Mouse (Mus musculus): ENCODE measurements at regions not wholly inside any gene's neighbourhood (a gene's known extent, or its start where the extent isn't known, plus 50 kb on each side); places are given as distances from the start of the nearest gene placed in this dataset.

DNA sequence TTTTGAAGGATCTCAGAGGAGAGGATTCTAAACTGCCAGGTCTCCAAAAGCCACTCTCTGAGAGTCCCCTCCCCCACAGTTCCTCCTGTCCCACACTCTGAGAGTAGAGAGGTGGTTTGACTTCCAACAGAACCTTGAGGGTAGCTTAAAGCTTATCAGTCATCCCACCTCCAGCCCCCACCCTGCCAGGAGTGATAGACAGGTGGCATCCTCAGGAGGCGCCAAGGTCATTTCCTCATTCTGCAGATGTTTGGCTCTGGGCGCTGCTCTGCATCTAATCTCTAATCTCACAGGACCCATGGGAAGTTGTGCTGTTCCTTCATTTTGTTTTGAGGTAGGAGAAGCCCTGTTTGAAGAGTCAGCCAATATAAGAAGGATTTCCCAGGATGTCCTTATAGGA, 96.2 kb downstream of the Hes1 start:
- TF ChIP-seq MAFK (IDR thresholded peaks at IDR 0.05; ENCODE audit: insufficient read depth, low read depth, low read length) (no peak), ZC3H11A (IDR thresholded peaks at IDR 0.05; ENCODE audit: borderline replicate concordance, low read depth, low read length) (no peak), HCFC1 (IDR thresholded peaks at IDR 0.05; ENCODE audit: borderline replicate concordance, insufficient read depth, low read length) (no peak), ZNF384 (IDR thresholded peaks at IDR 0.05; ENCODE audit: low read depth, low read length) (no peak), CHD2 (IDR thresholded peaks at IDR 0.05; ENCODE audit: low read depth, low read length) (no peak)
- H3K4me1 ChIP-seq (ENCODE audit: control insufficient read depth in 2 of 2, insufficient read depth in 2 of 2, low read length in 2 of 2, poor library complexity in 1 of 2): peaks cover 0 to 7% of the 10 kb centered on the region in 2 experiments; a peak in 1 of 4 replicates
- no peak overlapping the region for H3K9ac ChIP-seq (ENCODE audit: insufficient read depth, low read depth, low read length, poor library complexity, severe bottlenecking)
- H3K36me3 ChIP-seq (ENCODE audit: control insufficient read depth, insufficient read depth, low read length, poor library complexity, severe bottlenecking): no peaks in the 10 kb centered on the region
- no peak for DNase-seq (ENCODE audit: low read depth, low spot score)
- H3K9me3 ChIP-seq (ENCODE audit: control insufficient read depth, insufficient read depth, low read depth, low read length): no peaks in the 10 kb centered on the region
- H3K4me3 ChIP-seq (ENCODE audit: insufficient read depth in 1 of 2, low read depth in 1 of 2, low read length in 2 of 2, poor library complexity in 1 of 2, severe bottlenecking in 1 of 2): no peak overlapping the region
- H3K27ac ChIP-seq (ENCODE audit: insufficient read depth, low read depth, low read length, poor library complexity, severe bottlenecking): no peak overlapping the region
- in situ Hi-C loops (cut with MboI; ENCODE audit: low sequenced_read_pairs in 2 of 2, unreplicated experiment in 2 of 2): no loop called here

DNA sequence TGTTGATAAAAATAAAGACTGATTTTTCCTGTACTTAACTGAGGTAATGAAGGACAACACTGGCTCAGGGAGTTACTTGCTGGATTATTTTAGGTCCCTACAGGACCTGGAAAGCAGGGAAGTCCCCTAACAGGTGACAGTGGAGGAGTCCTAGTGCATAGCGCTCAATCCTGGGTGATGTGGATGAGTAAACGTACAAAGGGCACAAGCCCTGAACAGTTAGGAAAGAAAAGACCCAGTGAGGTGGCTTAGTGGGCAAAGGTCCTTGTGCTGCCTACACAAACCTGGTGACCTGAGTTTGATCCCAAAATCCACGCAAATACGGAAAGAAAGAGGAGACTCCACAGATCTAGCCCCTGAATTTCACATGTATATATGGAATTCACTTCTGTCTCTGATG, 99.1 kb downstream of the Hes1 start:
- Histone ChIP-seq H3K36me3 (ENCODE audit: control insufficient read depth, insufficient read depth, low read length, poor library complexity, severe bottlenecking) (no peaks in the 10 kb centered on the region), H3K4me3 (ENCODE audit: insufficient read depth in 1 of 2, low read depth in 1 of 2, low read length in 2 of 2, poor library complexity in 1 of 2, severe bottlenecking in 1 of 2) (no peak overlapping the region), H3K9ac (ENCODE audit: insufficient read depth, low read depth, low read length, poor library complexity, severe bottlenecking) (no peak overlapping the region), H3K9me3 (ENCODE audit: control insufficient read depth, insufficient read depth, low read depth, low read length) (no peaks in the 10 kb centered on the region), H3K4me1 (ENCODE audit: control insufficient read depth in 2 of 2, insufficient read depth in 2 of 2, low read length in 2 of 2, poor library complexity in 1 of 2) (peaks cover 0 to 5% of the 10 kb centered on the region in 2 experiments; a peak in 2 of 4 replicates), H3K27ac (ENCODE audit: insufficient read depth, low read depth, low read length, poor library complexity, severe bottlenecking) (no peak overlapping the region)
- no peak for DNase-seq (ENCODE audit: low read depth, low spot score)
- in situ Hi-C loops (cut with MboI; ENCODE audit: low sequenced_read_pairs in 2 of 2, unreplicated experiment in 2 of 2): no loop called here
- no peak for TF ChIP-seq CHD2 (IDR thresholded peaks at IDR 0.05; ENCODE audit: low read depth, low read length)
- TF ChIP-seq ZNF384 (IDR thresholded peaks at IDR 0.05; ENCODE audit: low read depth, low read length): no peak
- no peak for TF ChIP-seq ZC3H11A (IDR thresholded peaks at IDR 0.05; ENCODE audit: borderline replicate concordance, low read depth, low read length)
- TF ChIP-seq HCFC1 (IDR thresholded peaks at IDR 0.05; ENCODE audit: borderline replicate concordance, insufficient read depth, low read length): no peak
- no peak for TF ChIP-seq MAFK (IDR thresholded peaks at IDR 0.05; ENCODE audit: insufficient read depth, low read depth, low read length)

DNA sequence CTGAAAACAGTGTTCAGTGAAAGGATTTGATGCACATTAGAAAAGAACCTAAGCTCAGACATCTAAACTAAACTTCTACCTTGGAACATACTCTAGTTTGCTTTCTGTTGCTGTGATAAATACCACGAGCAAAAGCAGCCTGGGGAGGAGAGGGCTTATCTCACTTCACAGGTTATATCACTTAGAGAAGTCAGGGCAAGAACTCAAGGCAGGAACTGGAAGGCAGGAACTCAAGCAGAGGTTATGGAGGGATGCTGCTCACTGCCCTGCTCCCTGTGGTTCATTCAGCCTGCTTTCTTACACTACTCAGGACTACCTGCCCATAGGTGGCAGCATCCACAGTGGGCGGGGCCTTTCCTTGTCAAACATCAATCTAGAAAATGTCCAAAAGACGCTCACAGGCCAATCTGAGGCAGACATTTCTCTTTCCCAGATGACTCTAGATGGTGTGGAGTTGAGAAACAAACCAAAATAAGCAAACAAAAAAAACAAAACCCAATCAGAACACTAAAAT, 101.5 kb downstream of the Hes1 start:
- no peak overlapping the region for H3K9ac ChIP-seq (ENCODE audit: insufficient read depth, low read depth, low read length, poor library complexity, severe bottlenecking)
- in situ Hi-C loops (cut with MboI; ENCODE audit: low sequenced_read_pairs in 2 of 2, unreplicated experiment in 2 of 2): no loop called here
- H3K27ac ChIP-seq (ENCODE audit: insufficient read depth, low read depth, low read length, poor library complexity, severe bottlenecking): no peak overlapping the region

DNA sequence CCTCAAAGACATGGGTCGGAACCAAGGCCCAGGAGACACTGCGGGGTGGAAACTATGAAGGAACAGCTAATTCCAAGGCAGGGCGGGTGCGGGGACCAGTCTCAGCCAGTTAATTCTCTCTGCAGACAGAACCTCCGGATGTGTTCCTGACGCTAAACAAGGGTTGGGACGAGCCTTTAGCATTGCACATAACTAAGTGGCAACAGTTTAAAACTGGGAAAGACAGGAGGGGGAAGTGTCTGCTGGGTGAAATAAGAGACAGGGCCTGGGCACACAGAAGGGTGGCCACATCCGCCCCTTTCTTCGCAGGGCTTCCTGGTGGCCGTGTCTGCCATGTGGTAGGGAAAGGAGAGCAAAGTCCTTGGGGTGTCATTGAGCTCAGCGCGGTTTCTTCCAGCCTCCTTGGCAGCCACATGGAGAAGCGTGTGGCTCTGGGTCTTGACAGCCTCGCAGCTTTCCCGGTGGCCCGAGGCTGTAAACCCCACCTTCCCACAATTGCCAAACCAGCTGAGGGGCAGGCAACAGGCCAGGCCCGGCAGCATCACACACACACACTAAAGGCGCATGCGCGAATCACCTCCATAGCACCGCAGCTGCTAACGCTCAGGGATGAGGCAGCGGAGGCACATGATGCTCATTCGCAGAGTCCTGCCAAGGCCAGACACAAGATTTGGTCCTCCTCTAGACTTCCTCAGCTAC, 95.8 kb downstream of the Cpn2 start:
- Histone ChIP-seq H3K9me3 (ENCODE audit: control insufficient read depth, insufficient read depth, low read depth, low read length) (no peaks in the 10 kb centered on the region), H3K27ac (ENCODE audit: insufficient read depth, low read depth, low read length, poor library complexity, severe bottlenecking) (peak overlapping the region; percentile 17; the same call in 1 of the 2 replicates), H3K9ac (ENCODE audit: insufficient read depth, low read depth, low read length, poor library complexity, severe bottlenecking) (peak overlapping the region; percentile 34; the same call in 1 of the 2 replicates), H3K36me3 (ENCODE audit: control insufficient read depth, insufficient read depth, low read length, poor library complexity, severe bottlenecking) (no peaks in the 10 kb centered on the region), H3K4me1 (ENCODE audit: control insufficient read depth in 2 of 2, insufficient read depth in 2 of 2, low read length in 2 of 2, poor library complexity in 1 of 2) (peaks cover 8 to 29% of the 10 kb centered on the region in 2 experiments; a peak in 3 of 4 replicates), H3K4me3 (ENCODE audit: insufficient read depth in 1 of 2, low read depth in 1 of 2, low read length in 2 of 2, poor library complexity in 1 of 2, severe bottlenecking in 1 of 2) (no peak overlapping the region)
- in situ Hi-C loops (cut with MboI; ENCODE audit: low sequenced_read_pairs in 2 of 2, unreplicated experiment in 2 of 2): no loop called here
- DNase-seq (ENCODE audit: low read depth, low spot score): peak; percentile 66
- TF ChIP-seq ZC3H11A (IDR thresholded peaks at IDR 0.05; ENCODE audit: borderline replicate concordance, low read depth, low read length): no peak
- TF ChIP-seq ZNF384 (IDR thresholded peaks at IDR 0.05; ENCODE audit: low read depth, low read length): no peak
- TF ChIP-seq HCFC1 (IDR thresholded peaks at IDR 0.05; ENCODE audit: borderline replicate concordance, insufficient read depth, low read length): no peak
- TF ChIP-seq CHD2 (IDR thresholded peaks at IDR 0.05; ENCODE audit: low read depth, low read length): no peak
- TF ChIP-seq MAFK (IDR thresholded peaks at IDR 0.05; ENCODE audit: insufficient read depth, low read depth, low read length): no peak

More for the DNA sequence above, 101.5 kb downstream of the Hes1 start:
- H3K9me3 ChIP-seq (ENCODE audit: control insufficient read depth, insufficient read depth, low read depth, low read length): no peaks in the 10 kb centered on the region
- H3K4me3 ChIP-seq (ENCODE audit: insufficient read depth in 1 of 2, low read depth in 1 of 2, low read length in 2 of 2, poor library complexity in 1 of 2, severe bottlenecking in 1 of 2): no peak overlapping the region
- TF ChIP-seq ZC3H11A (IDR thresholded peaks at IDR 0.05; ENCODE audit: borderline replicate concordance, low read depth, low read length): no peak
- no peak for TF ChIP-seq HCFC1 (IDR thresholded peaks at IDR 0.05; ENCODE audit: borderline replicate concordance, insufficient read depth, low read length)
- TF ChIP-seq MAFK (IDR thresholded peaks at IDR 0.05; ENCODE audit: insufficient read depth, low read depth, low read length): no peak
- TF ChIP-seq ZNF384 (IDR thresholded peaks at IDR 0.05; ENCODE audit: low read depth, low read length): no peak
- TF ChIP-seq CHD2 (IDR thresholded peaks at IDR 0.05; ENCODE audit: low read depth, low read length): no peak
- peaks cover 0 to 7% of the 10 kb centered on the region in 2 experiments; a peak in 2 of 4 replicates for H3K4me1 ChIP-seq (ENCODE audit: control insufficient read depth in 2 of 2, insufficient read depth in 2 of 2, low read length in 2 of 2, poor library complexity in 1 of 2)
- no peak for DNase-seq (ENCODE audit: low read depth, low spot score)
- H3K36me3 ChIP-seq (ENCODE audit: control insufficient read depth, insufficient read depth, low read length, poor library complexity, severe bottlenecking): no peaks in the 10 kb centered on the region

Data from ES-E14 (cell line).